Mouse (Mus musculus) thymus, postnatal 25 days (tissue): ENCODE results near the gene Ddx39b.

Source experiments
- DNase-seq: peaks from one replicate; pipeline ENCODE4 v3.0.0; 2022

Ddx39b gene

DNA sequence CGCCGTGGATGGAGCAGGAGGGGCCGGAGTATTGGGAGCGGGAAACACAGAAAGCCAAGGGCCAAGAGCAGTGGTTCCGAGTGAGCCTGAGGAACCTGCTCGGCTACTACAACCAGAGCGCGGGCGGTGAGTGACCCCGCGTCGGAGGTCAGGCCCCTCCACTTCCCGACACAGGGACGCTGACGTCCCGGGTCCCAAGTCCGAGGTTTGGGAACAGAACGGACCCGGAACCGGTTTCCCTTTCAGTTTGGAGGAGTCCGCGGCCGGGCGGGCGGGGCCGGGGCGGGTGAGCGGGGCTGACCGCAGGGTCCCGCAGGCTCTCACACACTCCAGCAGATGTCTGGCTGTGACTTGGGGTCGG is 22.0 kb downstream of the Ddx39b start:
- no peak for DNase-seq

DNA sequence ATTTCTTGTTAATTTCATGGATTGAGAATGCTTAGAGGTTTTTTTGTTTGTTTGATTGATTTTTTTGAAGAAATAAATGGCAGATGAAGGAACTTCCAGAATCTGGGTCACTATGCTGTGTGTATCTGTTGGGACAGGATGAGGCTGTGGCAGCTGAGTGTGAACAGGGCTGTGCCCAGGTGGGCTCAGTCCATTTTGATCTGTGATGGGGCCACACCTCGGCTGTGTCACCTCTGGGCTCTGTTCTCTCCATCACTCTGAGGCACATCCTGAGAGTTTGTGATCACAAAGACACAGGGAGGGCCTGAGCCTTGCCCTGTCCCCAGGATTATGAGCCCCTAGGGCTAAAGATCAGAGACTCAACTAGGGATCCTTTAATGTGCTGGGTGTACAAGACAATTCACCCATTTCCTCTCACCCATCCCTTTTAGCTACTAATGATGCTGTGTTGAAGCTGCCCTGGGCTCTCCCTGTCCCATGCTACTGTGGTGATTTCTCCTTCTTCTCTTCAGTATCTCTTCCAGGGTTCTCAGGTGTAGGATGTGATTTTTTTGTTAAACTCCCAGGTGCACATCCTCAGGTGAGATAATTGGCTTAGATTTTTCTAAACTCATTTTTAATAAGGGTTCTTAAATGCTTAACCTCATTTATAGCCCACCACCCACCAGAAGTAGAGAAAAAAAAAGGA is 26.0 kb downstream of the Ddx39b start:
- no peak for DNase-seq

DNA sequence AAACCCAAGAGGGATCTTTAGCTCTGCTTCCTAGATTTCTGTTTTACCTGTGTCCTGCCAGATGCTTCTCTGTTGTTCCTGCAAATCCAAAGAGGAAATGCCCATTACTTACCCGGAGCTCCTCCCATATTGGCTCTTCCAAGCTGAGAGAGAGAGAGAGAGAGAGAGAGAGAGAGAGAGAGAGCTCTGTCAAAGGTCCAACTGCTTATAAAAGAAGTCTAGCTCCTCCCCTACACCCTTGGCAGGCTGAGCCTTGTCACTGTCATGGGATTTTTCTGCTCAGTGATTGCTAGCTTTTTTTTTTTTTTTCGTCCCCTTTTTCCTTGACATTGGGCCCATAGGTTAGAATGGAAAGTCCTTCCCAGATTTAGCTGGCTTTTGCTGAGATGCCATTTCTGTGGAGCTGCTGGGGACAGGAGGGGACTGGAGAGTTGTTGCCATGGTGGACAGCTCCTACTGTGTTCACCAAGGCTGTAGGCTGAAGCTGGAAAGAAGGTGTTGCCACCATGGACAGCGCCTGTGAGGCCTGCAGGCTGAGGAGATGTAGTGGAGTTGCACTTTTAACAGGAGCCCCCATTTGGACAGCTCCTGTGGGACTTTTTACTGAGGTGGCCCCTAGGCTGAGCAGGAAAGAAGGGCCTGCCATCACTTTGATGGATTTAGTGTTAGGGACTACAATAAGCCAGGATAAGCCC is 28.3 kb downstream of the Ddx39b start:
- DNase-seq = peak; percentile 35

DNA sequence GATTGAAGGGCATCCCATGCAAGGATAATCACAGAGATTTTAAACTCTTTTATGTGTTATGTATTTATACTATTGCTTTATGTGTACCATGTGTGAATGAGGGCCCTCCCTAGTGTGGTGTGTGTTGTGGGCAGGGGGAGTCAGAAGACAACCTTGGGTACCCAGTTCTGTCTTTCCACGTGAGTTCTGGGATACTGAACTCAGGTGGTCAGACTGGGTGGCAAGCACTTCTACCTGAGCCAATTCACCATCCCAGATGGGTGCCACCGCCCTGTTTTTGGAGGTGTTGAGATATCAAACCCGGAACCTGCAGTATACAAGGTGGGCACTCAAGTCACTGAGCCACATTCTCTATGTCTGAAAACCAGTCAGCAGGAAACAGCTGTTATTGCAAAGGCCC is 30.7 kb downstream of the Ddx39b start:
- DNase-seq = no peak

DNA sequence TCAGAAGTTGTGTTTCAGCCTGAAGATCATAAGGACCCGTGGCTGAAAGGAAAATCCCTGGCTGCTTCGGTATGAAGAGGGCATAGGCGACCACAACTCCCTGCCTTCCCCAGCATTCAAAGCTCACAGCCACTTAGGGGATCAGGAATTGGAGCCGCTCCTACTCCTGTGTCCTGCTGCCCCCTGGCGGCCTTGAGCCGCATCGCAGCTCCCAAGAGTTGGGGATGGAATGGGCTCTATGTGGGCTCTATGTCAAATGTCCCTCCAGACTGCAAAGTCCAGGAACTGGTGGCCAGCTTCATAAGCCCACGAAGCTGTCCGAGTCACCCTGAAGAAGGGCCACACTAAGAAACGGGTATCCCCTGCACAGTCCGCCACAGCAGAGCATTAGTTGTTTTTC is 33.2 kb downstream of the Ddx39b start:
- DNase-seq = peak; percentile 87

DNA sequence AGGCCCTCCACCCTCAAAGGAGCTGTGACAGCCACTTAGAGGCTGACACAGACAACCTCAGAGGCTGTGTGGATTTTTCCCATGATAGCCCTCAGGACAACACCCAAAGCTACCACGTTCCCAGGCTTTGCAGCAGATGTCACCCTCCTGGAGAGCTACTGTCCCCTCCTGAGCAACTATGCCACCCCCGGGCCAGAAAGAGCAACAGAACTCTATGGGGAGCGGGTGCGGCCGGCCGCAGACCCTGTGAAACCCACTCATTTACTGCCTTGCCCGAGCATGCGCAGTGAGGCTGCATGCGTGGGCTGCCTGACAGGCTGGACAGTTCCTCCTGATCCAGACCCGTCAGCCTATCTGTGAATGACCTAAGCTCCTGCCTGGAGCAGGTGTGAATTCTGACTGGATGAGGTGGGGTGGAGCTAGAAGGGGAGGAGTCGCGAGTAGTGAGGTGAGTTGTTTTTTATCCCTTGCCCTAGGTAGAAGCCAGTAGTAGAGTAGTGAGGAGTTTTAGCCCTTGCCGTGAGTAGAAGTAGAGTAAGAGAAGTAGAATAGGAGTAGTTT is 34.8 kb downstream of the Ddx39b start:
- no peak for DNase-seq

DNA sequence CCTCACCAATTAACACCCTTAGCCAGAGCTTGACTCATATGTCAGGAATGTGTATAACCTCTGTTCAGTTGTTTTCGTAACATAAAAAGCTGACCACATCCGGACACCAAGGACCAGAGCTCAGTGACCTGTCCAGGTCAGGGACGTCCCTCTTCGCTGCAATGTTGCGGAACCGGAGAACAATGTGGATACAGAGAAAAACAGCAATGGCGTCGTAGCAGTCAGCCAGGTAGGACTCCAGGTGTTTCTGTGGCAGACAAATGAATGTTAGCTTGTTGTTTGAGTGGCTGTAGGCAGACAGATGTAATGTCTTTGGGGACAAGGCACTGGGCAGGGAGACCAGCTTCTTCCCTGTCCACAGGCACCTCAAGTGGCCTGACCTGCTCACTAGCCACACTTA is 36.5 kb downstream of the Ddx39b start:
- DNase-seq = no peak

DNA sequence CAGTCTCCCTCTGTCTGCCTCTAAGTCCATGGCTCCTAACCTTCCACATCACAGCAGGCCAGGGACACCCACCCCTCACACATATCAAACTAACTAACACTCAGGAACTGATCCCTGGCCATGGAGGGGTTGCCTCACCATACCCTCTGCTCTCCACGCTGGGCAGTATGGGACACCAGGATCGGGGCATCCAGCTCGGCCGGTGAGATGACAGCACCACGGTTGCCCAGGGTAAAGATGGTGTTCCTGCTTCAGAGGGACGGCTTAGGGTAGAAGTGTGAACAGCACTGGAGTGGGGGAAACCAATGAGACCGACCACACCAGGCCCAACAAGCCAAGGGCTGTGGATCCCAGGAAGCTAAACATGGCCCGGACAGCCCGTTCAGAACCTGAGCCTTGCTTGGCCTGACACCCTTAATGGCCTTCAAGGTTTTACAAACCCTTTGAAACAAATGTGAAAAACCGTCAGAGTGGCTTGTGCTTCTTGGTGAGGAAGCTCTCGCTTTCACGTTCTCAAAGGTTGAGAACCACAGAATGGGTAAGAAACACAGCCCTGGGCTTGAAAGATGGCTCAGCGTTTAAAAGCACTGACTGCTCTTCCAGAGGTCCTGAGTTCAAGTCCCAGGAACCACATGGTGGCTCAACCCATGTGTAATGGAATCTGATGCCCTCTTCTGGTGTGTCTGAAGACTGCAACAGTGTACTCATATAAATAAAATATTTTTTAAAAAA is 37.6 kb downstream of the Ddx39b start:
- no peak for DNase-seq

DNA sequence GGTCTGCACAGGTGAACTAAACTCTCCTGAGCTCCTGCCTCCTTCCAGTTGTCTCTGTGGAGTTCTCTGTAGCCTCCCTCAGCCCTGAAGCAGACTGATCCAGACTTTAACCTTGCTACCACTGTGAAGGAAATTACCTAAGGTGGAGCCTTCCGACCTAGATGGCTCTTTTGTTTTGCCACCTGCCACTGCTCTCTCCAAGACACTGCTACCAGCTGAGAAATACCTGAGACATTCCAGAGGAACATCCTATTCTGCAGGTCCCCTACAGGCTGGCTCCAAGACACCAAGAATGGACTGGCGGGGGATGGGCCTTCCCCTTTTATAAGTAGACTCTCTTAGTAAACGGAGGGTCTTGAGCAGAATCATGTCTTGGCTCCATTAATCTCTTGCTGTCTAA is 38.7 kb downstream of the Ddx39b start:
- no peak for DNase-seq

DNA sequence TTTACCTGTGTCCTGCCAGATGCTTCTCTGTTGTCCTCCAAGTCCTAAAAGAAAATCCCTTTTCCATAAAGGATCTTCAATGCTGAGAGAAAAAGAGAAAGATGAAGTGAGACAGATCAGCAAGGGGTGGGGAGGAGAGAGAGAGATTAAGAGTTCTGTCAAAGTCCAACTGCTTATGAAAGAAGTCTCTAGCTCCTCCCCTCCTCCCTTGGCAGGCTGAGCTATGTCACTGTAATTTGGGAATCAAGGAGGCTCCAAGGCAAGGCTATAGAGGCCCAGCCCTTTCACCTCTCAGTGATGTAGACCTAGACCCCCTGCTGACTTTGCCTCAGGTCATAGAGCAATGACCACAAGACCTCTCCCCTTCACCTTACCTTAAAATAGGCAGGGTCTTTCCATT is 43.9 kb downstream of the Ddx39b start:
- DNase-seq = no peak

DNA sequence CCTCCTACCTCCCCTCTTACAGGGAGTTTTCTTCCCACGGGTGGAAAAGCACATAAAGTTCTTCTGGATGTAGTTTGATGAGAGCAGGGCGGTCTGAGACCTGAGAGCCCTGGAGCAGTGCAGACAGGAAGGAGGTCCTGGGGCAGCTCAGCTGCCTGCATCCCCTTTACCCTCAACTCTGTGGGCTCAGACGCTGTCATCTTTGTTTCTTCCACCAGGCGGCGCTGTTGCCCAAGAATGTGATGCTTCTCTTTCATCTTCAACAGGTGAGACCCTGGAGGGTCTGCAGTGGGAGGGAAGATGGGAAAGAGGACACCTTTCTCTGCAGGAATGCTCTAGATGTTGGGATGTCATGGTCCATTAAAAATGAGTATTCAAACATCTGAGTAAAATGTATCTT is 54.2 kb downstream of the Ddx39b start:
- peak; percentile 92 for DNase-seq

DNA sequence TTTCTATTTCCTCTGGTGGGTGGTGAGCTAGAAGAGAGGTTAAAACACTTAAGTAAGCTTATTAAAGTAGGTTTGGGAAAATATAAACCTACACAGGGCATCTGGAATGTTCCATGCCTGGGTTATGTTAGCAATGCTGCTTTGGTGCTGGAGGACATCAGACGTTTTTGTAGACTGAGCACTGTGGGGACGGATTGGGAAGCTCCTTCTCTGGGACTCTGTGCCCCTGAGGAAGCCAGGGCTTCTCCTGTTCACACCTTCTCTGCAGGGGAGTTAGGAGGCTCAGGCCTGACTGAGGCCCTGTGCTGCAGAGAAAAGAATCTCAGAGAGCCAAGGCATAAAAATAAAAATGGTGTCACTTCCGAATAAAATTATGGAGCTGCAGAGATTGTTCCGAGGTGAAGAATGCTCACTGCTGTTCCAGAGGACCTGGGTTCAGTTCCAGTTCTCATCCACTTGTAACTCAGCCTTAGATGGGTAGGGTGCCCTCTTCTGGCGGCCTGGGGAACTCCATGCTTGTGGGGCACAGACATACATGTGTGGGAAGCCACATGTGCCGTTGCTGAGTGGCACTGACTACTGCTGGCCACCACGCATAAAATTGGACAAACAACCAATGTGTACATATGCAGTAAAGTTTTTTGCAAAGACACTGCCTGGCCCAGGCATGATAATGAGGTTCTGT is 58.9 kb downstream of the Ddx39b start:
- peak; percentile 33 for DNase-seq

DNA sequence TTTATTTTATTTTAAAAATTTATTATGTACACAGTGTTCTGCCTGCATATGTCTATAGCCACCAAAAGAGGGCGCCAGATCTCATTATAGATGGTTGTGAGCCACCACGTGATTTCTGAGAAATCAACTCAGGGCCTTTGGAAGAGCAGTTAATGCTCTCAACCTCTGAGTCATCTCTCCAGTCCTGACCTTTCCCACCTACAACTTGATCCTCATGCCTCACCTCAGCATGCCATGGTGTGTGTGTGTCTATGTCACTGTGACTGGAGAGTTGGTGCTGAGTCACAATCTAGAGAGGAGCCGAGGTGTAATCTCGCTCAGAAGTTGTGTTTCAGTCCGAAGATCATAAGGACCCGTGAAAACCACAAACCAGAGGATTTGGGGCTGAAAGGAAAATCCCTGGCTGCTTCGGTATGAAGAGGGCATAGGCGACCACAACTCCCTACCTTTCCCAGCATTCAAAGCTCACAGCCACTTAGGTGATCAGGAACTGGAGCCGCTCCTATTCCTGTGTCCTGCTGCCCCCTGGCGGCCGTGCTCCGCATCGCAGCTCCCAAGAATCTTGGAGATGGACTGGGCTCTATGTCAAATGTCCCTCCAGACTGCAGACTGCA is 60.2 kb downstream of the Ddx39b start:
- DNase-seq = peak; percentile 93

DNA sequence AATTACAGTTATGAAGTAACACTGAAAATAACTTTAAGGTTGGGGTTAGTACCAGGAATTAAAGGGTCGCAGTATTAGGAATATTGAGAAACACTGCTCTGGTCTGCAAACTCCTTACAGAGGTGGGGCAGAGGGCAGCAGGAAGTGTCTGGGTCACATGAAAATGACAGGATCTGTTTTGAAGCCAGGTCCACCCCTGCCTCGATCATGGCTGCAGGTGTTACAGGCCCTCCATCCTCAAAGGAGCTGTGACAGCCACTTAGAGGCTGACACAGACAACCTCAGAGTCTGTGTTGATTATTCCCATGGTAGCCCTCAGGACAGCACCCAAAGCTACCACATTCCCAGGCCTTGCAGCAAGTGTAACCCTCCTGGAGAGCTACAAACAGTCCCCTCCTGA is 61.7 kb downstream of the Ddx39b start:
- no peak for DNase-seq
